Mouse (Mus musculus) megakaryocyte, embryonic 14.5 days (primary cell): ENCODE data around the gene Lrrn4cl.
A peak's percentile ranks its signal among the peaks of the same experiment; 100 is the strongest.

Experiments used
- FLI1 ChIP-seq: IDR thresholded peaks from 2 replicates; pipeline ENCODE4 v1.6.1; 2012; ENCODE audit warnings: low read length, inconsistent platforms, mixed read lengths
- GATA1 ChIP-seq: IDR thresholded peaks from 3 replicates; pipeline ENCODE4 v1.6.1; 2012; ENCODE audit warnings: mixed read lengths, low read length, inconsistent platforms, borderline replicate concordance

DNA sequence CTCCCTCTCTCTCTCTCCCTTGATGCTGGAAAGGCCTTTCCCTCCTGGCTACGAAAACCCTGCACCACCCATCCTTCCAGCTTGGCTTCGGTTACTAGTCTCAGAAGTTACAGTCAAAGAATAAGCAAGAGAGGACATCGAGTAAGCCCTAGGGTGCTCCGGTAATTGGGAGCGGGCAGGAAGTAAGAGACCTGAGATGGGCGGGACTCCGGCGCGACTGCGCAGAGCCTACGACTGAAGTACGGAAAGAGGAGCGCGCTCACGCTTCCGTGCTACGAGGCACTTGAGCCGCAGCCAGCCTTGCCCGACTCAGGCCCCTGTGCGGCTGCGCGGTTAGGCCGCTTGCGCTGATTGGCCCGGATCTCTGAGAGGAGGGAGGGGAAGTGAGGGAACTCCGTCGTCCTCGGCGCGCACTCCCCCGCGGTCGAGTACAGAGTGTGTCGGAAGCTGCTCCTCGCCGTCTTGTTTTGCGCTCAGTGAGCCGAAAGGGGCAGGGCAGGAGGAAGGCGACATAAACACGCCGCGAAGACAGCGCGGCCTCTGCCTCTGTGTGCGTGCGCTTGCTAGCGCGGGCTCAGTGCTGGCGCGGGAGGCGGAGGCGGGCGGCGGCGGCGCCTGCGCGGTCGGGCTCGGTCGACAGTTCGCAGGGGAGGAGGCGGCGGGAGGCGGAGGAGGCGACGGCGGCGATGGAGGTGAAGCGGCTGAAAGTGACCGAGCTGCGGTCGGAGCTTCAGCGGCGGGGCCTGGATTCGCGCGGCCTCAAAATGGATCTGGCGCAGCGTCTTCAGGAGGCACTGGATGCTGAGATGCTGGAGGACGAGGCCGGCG, 30.8 kb upstream of the Lrrn4cl start, which contains the start of gene Hnrnpul2:
- no peak for TF ChIP-seq GATA1
- peak; percentile 35; the same call in 1 of the 2 replicates for TF ChIP-seq FLI1
